Mouse (Mus musculus) v-Abl transformed pro-B cells (cell line): ENCODE results near the gene Pygm.

Experiments
- in situ Hi-C, 2 experiments: fragments of 400-800 bp; cut with MboI; formaldehyde crosslinking; loops; one replicate each; pipeline ENCODE4 v1.15.1; 2025; ENCODE audit not compliant: unreplicated experiment in 2 of 2

Pygm gene

DNA sequence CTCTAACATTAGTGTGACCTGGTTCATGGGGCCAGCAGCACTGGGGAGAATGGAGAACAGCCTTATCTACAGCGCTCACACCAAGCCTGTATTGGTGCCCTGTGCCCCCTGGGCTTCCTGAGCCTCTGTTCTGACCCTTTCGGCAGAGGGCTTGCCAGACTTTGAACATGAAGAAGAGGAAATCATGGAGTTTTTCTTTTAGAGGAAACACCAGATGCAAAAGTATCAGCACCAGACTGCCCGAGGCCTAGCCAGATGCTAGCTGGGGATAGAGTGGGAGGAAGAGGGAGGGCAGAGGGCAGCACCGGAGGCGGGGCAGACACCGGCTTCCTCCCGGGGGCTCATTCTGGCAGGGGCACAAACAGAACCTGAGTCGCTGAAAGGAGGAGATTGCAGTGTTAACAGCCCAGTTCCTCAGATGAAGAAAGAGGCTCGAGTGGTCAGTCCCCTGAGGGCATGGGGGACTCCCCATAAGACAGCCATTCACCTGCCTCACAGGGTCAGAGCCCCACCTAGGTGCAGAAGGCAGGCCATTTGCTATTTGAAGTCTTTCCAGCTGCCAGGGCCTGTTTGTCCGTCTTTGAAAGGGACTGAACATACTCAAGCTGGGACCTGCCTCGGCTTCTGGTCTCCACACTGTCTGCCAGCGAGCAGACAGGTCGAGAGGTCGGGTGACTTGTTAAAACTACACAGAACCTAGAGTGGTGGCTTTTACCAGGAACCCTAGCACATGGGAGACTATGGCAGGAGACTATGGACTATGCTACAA is 34.8 kb upstream of the Pygm start:
- in situ Hi-C loops: no loop called here

- in situ Hi-C loops: no loop called here
These were observed 32.6 kb upstream of the Pygm start for GRCm38 (mm10) chr19:6351431-6352106.

GRCm38 (mm10) chr19:6352107-6352505 is 32.1 kb upstream of the Pygm start:
- in situ Hi-C loops: no loop called here

DNA sequence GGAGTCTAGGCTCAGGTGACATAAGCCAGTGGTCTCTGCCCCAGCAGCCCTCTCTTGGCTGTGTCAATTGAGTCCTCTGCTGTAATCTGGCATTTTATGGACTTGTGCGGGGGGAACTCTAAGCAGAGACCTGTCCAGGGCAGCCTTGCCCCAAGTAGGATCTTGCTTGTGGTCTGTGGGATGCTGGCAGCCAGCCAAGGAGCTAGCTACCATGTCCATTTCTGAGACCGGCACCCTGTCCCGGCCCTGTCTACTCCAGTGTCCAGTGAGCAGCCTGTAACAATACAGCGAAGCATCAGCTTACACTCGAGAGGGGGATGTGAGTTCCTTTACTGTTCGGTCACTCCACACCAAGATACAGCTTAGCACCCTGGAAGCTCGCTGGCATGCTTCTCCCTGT is 30.2 kb upstream of the Pygm start:
- in situ Hi-C loops: no loop called here

- in situ Hi-C loops: no loop called here
These were observed 22.9 kb upstream of the Pygm start for GRCm38 (mm10) chr19:6361291-6361690.

DNA sequence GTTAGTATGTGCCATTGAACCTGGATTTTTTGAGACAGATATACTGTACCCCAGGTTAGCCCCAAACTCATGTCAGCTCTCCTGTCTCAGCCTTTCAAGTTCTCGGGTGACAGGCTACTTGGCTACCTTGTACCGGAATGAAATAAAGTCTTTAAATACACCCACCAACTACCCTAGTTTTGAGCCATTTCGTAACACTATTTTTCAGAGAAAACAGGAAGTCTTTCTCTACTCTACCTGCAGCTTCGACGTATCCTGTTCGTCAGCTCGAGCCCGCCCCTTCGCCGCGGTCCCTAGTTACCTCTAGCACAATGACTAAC is 21.1 kb upstream of the Pygm start:
- in situ Hi-C loops: no loop called here

DNA sequence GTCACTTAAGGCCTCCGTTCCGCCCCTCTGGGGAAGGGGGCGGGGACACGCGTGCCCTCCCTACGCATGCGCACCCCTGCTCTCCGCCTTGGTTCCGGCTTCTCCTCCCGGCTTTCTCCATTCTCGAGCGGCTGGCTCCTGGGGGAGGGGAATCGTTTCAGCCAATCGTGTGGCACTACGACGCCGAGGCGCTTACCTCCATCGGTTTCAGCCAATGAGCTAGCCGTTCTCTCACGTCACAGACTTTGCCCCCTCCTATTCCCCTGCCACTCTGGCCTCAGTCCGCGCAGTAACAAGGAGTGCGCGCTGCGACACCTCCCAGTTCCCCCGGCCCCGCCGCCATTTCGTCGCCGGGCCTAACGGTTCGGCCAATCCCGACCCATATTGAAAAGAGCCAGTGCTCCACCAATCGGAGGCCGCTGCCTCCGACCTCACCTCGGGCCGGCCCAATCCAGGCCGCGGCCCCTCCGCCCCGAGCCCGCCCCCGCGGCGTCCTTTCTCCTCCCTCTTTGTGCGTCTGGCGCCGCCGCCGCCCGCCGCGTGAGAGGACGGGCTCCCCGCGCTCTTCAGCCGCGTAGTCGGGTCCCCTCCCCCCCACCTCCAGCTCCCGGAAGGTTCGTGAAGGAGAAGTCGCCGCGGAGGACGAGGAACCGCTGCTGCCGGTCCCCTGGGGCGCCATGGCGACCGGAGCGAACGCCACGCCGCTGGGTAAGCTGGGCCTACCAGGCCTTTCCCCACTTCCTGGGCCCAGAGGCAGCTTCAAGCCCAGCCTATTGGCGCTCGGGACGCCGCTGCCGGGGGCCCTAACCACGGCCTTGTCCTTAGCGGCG is 20.6 kb upstream of the Pygm start, which contains the start of gene Sf1:
Gene Sf1 (plus strand): TSS at position 280 of the 830 bp plus-strand sequence.
- in situ Hi-C loops: no loop called here

GRCm38 (mm10) chr19:6364317-6364725 is 19.9 kb upstream of the Pygm start:
- in situ Hi-C loops: no loop called here

- in situ Hi-C loops: loop anchor here in 1 of 2 experiments (5.0 kb wide), 1 partner anchor 37 kb away; no protein-coding TSS in a partner anchor
These were observed 19.4 kb upstream of the Pygm start for GRCm38 (mm10) chr19:6364842-6365241.

- in situ Hi-C loops: no loop called here
These were observed 14.0 kb upstream of the Pygm start for GRCm38 (mm10) chr19:6370175-6370574.

- in situ Hi-C loops: no loop called here
These were observed 11.8 kb upstream of the Pygm start for GRCm38 (mm10) chr19:6372433-6372832.

DNA sequence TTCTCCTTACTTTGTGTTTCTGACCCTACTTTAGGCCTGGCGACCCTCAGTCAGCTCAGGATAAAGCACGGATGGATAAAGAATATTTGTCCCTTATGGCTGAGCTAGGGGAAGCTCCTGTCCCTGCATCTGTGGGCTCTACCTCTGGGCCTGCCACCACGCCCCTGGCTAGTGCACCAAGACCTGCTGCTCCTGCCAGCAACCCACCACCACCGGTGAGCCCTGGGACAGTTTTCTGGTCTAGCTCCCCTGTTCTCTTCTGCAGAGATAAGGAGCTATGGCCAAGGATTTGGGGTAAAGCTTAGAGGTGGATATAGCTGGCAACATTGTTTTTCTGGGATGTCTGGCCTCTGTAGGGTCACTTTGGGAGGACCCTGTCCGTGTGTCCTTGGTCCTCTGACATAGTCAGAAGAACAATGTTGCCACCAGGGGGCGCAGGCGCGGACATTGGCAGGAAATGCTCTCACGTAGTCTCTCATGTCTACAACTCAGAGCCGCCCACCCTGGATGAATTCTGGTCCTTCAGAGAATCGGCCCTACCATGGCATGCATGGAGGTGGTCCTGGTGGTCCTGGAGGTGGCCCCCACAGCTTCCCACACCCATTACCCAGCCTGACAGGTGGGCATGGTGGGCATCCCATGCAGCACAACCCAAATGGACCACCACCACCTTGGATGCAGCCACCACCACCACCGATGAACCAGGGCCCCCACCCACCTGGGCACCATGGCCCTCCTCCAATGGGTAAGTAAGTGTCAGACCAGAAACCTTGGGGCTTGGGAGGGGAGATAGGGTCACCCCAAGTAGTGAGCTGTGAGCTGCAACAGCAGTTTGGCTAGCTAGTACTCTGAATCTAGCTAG is 10.4 kb upstream of the Pygm start:
- in situ Hi-C loops: no loop called here

DNA sequence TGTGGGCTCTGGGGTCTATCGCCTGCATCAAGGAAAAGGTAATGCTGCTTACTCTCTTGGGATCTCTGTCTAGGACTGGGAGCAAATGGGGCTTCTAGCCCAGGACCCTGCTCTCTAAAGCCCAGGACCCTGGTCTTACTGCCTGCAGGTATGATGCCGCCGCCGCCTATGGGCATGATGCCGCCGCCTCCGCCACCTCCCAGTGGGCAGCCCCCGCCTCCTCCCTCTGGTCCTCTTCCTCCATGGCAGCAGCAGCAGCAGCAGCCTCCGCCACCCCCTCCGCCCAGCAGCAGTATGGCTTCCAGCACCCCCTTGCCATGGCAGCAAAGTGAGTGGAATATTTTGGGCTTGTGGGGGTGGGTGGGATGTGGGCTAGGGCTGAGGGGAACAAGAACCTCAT is 9.6 kb upstream of the Pygm start:
- in situ Hi-C loops: no loop called here

DNA sequence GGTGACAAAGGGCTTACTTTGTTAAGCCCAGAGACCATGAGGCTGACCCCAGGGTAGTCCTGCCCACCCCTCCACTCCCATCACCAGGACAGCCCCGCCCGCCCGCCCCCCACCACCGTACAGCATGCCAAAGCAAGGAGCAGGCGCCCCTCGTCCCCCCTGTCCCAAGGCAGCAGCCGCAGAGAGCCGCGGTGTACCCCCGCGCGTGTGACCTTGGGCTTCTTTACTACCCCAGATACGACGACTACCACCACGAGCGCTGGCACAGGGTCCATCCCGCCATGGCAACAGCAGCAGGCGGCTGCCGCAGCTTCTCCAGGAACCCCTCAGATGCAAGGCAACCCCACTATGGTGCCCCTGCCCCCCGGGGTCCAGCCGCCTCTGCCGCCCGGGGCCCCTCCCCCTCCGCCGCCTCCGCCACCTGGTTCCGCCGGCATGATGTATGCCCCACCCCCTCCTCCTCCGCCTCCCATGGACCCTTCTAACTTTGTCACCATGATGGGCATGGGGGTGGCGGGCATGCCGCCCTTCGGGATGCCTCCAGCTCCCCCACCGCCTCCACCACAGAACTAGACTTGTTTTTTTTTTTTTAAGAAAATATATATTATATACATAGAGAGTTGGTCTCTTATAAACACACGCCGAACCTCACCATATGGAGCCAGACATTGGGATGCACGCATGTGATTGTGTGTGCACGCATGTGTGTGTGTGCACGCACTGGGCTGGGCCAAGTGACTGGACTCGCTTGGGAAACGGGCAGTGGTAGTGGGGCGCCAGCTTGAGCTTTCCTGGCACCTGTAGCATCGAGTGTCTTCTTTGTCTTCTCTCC is 8.6 kb upstream of the Pygm start:
- in situ Hi-C loops: no loop called here

DNA sequence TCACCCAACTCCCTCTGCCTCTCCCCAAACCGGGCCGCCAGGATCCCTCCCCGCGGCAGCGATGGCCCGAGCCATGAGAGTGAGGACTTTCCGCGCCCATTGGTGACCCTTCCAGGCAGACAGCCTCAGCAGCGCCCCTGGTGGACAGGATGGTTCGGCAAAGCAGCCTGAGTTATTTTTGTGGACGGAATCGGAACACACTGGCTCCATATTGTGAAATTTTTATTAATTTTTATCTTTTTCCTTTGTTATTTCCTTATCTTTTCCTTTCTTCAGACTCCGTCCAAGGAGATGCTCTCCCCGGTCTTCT is 8.0 kb upstream of the Pygm start:
- in situ Hi-C loops: no loop called here

DNA sequence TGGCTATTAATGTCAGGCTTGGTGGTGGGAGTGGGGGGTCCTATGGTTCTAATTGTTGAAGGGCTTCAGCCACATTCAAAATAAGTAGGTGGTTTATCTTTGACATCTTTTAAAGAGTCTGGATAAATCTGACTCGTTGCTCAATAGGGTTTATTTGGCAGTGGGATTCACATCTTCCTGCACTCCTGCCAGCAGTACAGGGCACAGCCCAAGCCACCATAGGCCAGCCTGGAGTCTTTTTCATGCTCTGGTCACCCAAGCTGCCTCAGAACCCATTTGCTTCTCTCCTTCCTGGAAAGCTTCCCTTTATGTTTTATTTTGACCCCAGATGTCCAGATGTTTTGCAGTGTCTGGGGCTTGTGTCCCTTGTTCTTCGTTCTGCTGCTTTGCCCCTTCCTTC is 7.6 kb upstream of the Pygm start:
- in situ Hi-C loops: no loop called here

- in situ Hi-C loops: no loop called here
These were observed 6.7 kb upstream of the Pygm start for GRCm38 (mm10) chr19:6377327-6378040.

- in situ Hi-C loops: no loop called here
These were observed 3.6 kb upstream of the Pygm start for GRCm38 (mm10) chr19:6380411-6381166.
